Mouse (Mus musculus) liver, embryonic 13.5 days (tissue): Measurements from ENCODE around the gene Zdhhc14. TPM values are rescaled to one million over a fixed set of nuclear protein-coding genes. Genes with fewer than 3 reads are reported as not detected.

Source experiments
- ATAC-seq: fragments of 200-750 bp; cut with Nextera tagmentation; 2 replicates; pipeline ENCODE4 v1.8.0; 2017; ENCODE audit warnings: low read depth, mild to moderate bottlenecking, moderate number of reproducible peaks, moderate library complexity
- DNase-seq: peaks from one replicate; pipeline ENCODE4 v3.0.0; 2022
- H3K27ac ChIP-seq: fragments of 300-500 bp; sonication (generic); 2 replicates; pipeline ENCODE4 v1.5.1; 2015; ENCODE audit warnings: moderate library complexity, mild to moderate bottlenecking, inconsistent platforms
- H3K27me3 ChIP-seq: fragments of 300-500 bp; sonication (generic); 2 replicates; pipeline ENCODE4 v1.6.1; 2015; ENCODE audit warnings: mild to moderate bottlenecking, inconsistent platforms
- H3K36me3 ChIP-seq: fragments of 300-500 bp; sonication (generic); 2 replicates; pipeline ENCODE4 v1.6.1; 2015; ENCODE audit warnings: mild to moderate bottlenecking, inconsistent platforms
- H3K4me1 ChIP-seq: fragments of 300-500 bp; sonication (generic); replicated peaks from 2 replicates; pipeline ENCODE4 v1.6.1; 2015; ENCODE audit warnings: inconsistent platforms
- H3K4me2 ChIP-seq: fragments of 300-500 bp; sonication (generic); 2 replicates; pipeline ENCODE4 v1.6.1; 2015; ENCODE audit warnings: inconsistent platforms, mild to moderate bottlenecking, moderate library complexity
- H3K4me3 ChIP-seq: fragments of 300-500 bp; sonication (generic); replicated peaks from 2 replicates; pipeline ENCODE4 v1.5.1; 2015; ENCODE audit warnings: mild to moderate bottlenecking, inconsistent platforms
- H3K9ac ChIP-seq: fragments of 300-500 bp; sonication (generic); 2 replicates; pipeline ENCODE4 v1.6.1; 2015; ENCODE audit warnings: mild to moderate bottlenecking, inconsistent platforms
- H3K9me3 ChIP-seq: fragments of 300-500 bp; sonication (generic); replicated peaks from 2 replicates; pipeline ENCODE4 v1.6.1; 2016; ENCODE audit warnings: inconsistent platforms
- WGBS: fragments of 180-500 bp; shearing (Covaris S2); methylation state at CpG from one replicate; pipeline ENCODE4 v1.1.7; 2015; ENCODE audit not compliant: insufficient replicate concordance; 5-methylcytosine and 5-hydroxymethylcytosine counted together
- polyA plus RNA-seq: library from polyadenylated mRNA; unstranded; fragments of >200 nt; fragmentation: Nextera tagmentation; extraction: Ambion mirVana; gene quantifications from 2 replicates; pipeline ENCODE4 v1.2.1, GENCODE M21; 2015

Zdhhc14 gene
- polyA plus RNA-seq, 1 experiment from 2014 or later, result 4.7 TPM

DNA sequence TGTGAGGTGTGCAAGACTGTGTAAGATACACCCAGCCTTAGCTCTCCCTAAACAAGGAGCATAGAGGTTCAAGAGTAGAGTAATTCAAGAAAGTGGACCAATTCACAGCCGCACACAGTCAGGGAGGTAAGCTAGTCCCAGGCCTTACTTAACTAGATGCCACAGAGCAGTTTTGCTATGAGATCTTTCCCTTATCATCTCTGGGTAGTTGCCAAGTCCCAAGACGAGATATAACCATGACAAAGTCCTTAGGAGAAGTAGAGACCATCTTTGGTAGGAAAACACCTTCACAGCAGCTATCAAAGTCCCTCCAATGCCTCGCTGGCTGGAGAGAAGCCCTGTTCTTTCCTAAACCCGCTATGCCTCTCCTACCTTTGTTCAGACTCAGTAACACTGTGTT is 301.2 kb downstream of the Zdhhc14 start:
- Histone ChIP-seq H3K4me2 (no peak overlapping the region), H3K36me3 (no peaks in the 10 kb centered on the region), H3K27me3 (no peaks in the 10 kb centered on the region), H3K4me1 (peaks cover 60% of the 10 kb centered on the region), H3K27ac (peak overlapping the region; percentile 47; the same call in 1 of the 2 replicates), H3K9me3 (no peaks in the 10 kb centered on the region), H3K4me3 (no peak overlapping the region), H3K9ac (no peak overlapping the region)
- 52% methylated on average over 4 of the region's 4 CpGs for WGBS
- no peak for DNase-seq
- no peak for ATAC-seq

DNA sequence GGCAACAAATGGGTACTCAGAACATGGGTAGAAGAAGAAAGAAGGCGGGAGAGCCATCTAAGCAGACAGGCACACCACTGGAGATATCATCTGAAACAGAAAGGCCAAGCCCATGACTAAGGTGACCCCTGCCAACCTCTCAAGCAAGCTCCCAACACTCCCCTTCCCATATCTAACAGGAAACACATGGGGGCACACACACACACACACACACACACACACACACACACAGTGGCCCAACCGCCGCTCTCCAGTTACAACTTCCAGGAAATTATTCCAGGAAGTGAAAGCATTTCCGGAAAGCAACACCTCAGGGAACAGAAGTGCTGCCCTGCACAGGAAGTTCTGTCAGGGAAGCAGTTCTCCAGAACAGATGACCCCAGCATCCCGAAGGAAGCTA is 301.9 kb downstream of the Zdhhc14 start:
- H3K36me3 ChIP-seq, result no peaks in the 10 kb centered on the region
- no peak overlapping the region for H3K4me3 ChIP-seq
- peak overlapping the region; percentile 47; the same call in 1 of the 2 replicates for H3K27ac ChIP-seq
- no peaks in the 10 kb centered on the region for H3K9me3 ChIP-seq
- no peaks in the 10 kb centered on the region for H3K27me3 ChIP-seq
- WGBS, result 22% methylated on average over 5 of the region's 5 CpGs
- H3K9ac ChIP-seq, result no peak overlapping the region
- DNase-seq (no peak), ATAC-seq (no peak)
- H3K4me2 ChIP-seq, result no peak overlapping the region
- peaks cover 66% of the 10 kb centered on the region for H3K4me1 ChIP-seq

DNA sequence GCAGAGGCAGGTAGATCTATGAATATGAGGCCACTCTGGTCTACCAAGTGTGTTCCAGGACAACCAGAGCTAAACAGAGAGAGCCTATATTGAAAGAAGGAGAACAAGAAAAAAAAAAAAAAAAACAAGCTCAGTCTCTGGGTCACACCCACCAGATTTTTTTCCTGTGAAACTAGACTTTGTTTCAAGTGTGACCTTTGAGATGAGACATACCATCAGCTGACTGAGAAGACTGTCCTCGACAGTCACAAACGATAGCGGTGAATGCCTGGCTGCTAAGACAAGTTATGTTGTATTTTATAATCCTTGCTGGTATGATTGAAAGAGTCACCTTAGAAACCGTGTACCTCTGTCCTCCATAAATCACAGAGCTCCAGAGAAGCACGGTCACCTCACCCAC is 303.0 kb downstream of the Zdhhc14 start:
- Histone ChIP-seq H3K36me3 (no peaks in the 10 kb centered on the region), H3K27ac (no peak overlapping the region)

DNA sequence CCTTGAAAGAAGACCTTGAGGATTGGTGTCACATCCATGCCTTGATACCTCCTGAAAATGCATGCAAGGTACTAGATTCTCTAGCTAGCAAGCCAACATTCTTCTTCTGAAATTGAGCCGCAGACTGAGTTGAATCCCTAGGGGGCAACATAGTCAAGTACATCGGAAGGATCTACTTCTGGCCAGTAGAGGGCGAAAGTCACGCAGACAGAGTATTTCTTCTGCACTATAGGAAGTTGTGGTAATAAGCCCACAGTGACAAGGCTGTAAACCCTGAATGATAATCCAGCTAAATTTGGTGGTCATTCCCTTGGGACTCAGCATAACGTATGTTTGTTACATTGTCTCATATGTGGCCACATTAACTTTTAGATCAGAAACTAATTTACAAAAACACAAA is 303.5 kb downstream of the Zdhhc14 start:
- no peak overlapping the region for H3K9ac ChIP-seq
- H3K36me3 ChIP-seq, result no peaks in the 10 kb centered on the region
- no peaks in the 10 kb centered on the region for H3K9me3 ChIP-seq
- ATAC-seq, result no peak
- 1% methylated on average over 5 of the region's 5 CpGs for WGBS
- H3K4me1 ChIP-seq, result peaks cover 80% of the 10 kb centered on the region
- H3K4me3 ChIP-seq, result no peak overlapping the region
- H3K27me3 ChIP-seq, result no peaks in the 10 kb centered on the region
- DNase-seq, result peak; percentile 59
- no peak overlapping the region for H3K4me2 ChIP-seq
- no peak overlapping the region for H3K27ac ChIP-seq

More for the DNA sequence above, 303.0 kb downstream of the Zdhhc14 start:
- no peak overlapping the region for H3K4me2 ChIP-seq
- peaks cover 74% of the 10 kb centered on the region for H3K4me1 ChIP-seq
- no peaks in the 10 kb centered on the region for H3K9me3 ChIP-seq
- no peaks in the 10 kb centered on the region for H3K27me3 ChIP-seq
- H3K9ac ChIP-seq, result no peak overlapping the region
- no peak for DNase-seq
- WGBS, result 64% methylated on average over 5 of the region's 5 CpGs
- H3K4me3 ChIP-seq, result no peak overlapping the region
- no peak for ATAC-seq

DNA sequence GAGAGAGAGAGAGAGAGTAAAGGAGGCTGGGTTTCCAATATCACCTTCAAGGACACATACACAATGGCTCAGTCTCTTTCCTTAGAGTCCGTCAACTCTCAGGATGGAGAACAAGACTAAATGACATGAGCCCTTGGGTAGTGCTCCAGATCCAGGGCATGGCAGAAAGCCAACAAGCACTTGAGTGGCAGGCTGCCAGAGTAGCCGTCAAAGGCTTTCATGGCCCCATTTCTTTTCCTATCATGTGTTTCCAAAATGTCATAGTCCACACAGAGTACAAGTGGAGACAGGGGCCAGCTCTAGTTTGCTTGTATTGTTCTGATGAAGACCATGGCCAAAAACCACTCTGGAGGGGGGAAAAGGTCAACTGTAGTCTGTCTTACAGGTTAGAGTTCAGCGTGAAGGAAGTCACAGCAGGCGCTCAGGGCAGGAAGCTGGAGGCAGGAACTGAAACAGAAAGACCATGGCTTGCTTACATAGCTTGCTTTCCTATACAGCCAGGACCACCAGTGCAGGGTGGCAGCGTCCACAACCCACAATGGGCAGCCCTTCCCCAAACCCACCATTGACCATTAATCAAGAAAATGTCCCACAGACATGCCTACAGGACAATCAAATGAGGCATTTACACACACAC is 304.9 kb downstream of the Zdhhc14 start:
- Histone ChIP-seq H3K4me3 (no peak overlapping the region), H3K4me1 (peaks cover 86% of the 10 kb centered on the region), H3K9ac (no peak overlapping the region), H3K36me3 (no peaks in the 10 kb centered on the region), H3K9me3 (no peaks in the 10 kb centered on the region), H3K27me3 (no peaks in the 10 kb centered on the region), H3K27ac (peak overlapping the region; percentile 65; the same call in 1 of the 2 replicates), H3K4me2 (no peak overlapping the region)
- no peak for DNase-seq
- 67% methylated on average over 5 of the region's 5 CpGs for WGBS
- ATAC-seq, result no peak

DNA sequence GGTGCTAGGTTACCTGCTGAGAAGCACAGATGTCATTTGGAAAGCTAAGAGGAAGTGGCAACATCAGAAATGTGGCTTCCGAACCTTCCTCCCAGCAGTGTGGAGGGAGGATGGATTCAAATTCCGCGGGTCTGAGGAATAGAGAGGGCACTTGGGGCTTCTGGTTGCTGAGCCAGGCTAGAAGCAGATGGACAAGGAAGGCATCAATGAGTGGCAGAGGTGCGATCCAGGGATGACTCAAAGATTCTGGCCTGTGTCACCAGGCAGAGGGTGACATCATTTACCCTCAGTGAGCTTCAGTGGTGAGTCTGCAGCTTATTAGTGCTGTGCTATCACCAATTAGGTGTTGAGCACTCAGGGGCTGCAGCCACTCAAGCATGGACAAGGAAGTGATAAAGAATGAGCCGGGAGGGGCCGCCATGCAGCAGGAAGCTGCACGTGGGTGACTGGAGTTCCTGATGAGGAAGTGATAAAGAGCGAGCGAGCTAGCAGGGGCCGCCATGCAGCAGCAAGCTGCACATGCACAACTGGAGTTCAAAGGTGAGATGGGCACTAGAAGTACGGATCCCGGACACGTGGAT is 306.0 kb downstream of the Zdhhc14 start:
- Histone ChIP-seq H3K9me3 (no peaks in the 10 kb centered on the region), H3K36me3 (no peaks in the 10 kb centered on the region), H3K9ac (peak overlapping the region; percentile 48), H3K27me3 (no peaks in the 10 kb centered on the region), H3K4me1 (peaks cover 83% of the 10 kb centered on the region), H3K4me3 (peak overlapping the region; percentile 38), H3K4me2 (peak overlapping the region; percentile 58), H3K27ac (peak overlapping the region; percentile 65)
- peak; percentile 74 for DNase-seq
- 12% methylated on average over 13 of the region's 13 CpGs for WGBS
- peak; percentile 90 for ATAC-seq

DNA sequence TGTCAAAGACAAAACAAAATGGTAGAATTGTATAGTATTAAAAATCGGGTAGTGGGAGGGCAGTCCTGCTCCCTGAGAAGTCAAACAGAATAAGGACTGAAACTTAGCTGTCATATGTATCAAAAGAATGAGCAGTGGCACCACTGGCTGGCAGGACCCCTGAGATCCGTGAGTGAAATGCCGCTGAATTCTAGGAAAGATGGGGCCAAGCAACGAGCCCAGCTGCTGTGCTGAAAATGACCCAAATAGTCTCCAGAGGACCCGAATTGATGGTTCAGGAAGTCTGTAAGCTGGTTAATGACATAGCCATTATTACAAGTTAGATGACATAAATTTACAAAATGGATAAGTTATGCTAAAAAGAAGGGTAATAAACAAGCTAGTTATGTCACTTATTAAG is 306.5 kb downstream of the Zdhhc14 start:
- peak overlapping the region; percentile 38 for H3K4me3 ChIP-seq
- H3K4me2 ChIP-seq, result peak overlapping the region; percentile 58

DNA sequence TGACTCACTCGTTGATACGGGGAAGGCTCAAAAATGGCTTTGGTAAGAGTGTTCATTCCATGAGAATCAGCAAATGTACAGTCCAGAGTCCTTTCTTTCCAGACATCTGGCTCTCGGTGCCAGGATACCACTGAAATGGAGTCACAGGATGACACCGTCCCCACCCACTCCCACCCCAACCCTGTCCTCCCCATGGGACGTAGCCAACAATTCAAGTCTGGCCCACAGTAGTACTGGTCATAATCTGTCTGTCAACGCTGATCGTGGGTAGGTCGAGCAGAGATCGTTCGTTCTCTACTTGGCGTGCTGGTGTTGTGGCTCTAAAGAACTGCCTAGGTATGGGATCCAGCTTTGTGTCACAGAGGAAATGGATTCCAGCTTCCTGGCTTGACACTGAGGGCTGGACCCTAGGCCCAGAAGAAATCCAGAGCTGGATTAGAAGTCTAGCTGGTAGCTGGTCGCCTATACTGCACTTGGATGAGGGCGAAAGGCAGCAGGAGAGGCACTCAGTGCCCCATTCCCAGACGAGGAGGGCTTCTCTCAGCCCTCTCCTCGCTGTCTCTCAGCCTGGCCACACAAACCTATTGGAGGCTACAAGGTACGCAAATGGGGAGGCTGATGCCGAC is 307.2 kb downstream of the Zdhhc14 start:
- no peak for ATAC-seq
- Histone ChIP-seq H3K36me3 (no peaks in the 10 kb centered on the region), H3K27me3 (no peaks in the 10 kb centered on the region), H3K9me3 (no peaks in the 10 kb centered on the region), H3K4me1 (peaks cover 71% of the 10 kb centered on the region), H3K4me2 (peak overlapping the region; percentile 58), H3K9ac (peak overlapping the region; percentile 48; the same call in 1 of the 2 replicates), H3K27ac (no peak overlapping the region), H3K4me3 (peak overlapping the region; percentile 38; the same call in 1 of the 2 replicates)
- no peak for DNase-seq
- 66% methylated on average over 17 of the region's 17 CpGs for WGBS

More for the DNA sequence above, 306.5 kb downstream of the Zdhhc14 start:
- WGBS, result 43% methylated on average over 5 of the region's 5 CpGs
- no peak for DNase-seq
- peaks cover 77% of the 10 kb centered on the region for H3K4me1 ChIP-seq
- no peaks in the 10 kb centered on the region for H3K27me3 ChIP-seq
- peak overlapping the region; percentile 65 for H3K27ac ChIP-seq
- no peaks in the 10 kb centered on the region for H3K36me3 ChIP-seq
- no peaks in the 10 kb centered on the region for H3K9me3 ChIP-seq
- no peak for ATAC-seq
- H3K9ac ChIP-seq, result peak overlapping the region; percentile 48

DNA sequence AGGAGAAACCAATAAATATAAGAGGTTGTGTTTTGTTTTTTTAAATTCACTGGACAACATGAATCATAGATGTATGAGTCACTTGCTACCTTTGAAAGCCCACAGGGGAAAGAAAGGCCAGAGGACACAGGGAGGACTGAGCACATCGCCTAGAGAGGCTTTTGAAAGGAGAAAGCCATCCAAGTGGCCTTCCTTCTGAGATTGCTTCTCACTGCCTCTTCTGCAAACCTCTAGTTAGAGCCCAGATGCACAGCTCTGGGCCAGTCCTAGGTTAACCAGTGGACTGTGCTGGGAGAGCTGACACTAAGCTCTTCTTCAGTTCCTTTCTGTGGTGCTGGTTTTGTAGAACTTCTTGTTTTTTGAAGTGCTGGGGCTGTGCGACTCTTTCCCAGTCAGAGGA is 307.9 kb downstream of the Zdhhc14 start:
- Histone ChIP-seq H3K36me3 (no peaks in the 10 kb centered on the region), H3K27me3 (no peaks in the 10 kb centered on the region), H3K9me3 (no peaks in the 10 kb centered on the region), H3K9ac (peak overlapping the region; percentile 37; the same call in 1 of the 2 replicates), H3K27ac (no peak overlapping the region), H3K4me1 (peaks cover 69% of the 10 kb centered on the region), H3K4me3 (no peak overlapping the region), H3K4me2 (peak overlapping the region; percentile 23)
- ATAC-seq, result no peak
- WGBS, result 51% methylated on average over 2 of the region's 2 CpGs
- DNase-seq, result no peak

DNA sequence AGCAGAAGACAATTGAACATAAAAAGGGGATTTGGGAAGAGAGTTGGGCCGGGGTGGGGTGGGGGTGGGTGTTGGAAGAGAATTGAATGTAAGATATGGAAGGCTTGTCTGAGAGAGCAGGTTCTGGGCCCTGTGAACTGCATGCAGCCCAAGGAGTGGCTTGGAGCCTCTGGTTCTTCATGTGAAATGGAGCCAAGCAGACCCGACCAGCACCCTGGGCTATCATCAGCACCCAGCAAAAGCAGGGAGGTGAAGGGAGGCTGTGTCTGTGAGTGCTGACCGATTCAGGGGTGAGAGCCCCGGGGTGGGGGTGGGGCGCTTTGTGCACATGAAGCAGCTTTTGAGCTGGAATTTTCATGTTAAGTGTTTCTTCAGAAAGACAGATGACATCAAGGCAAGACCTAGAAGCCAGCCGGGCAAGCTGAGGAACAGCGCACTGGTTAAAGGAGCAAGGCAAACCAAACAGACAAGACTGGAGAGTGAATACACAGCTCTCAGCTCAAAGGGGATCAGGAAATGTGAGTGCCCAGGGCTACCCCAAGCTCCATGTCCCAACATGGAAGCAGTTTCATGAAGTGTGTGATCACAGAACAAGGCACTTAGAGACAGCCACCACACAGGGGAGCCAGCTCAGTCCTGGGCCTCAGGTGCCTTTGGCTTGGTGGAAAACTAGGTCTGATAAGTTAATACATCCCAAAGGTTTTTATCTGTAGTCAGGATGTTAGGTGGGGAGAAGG is 308.6 kb downstream of the Zdhhc14 start:
- H3K4me3 ChIP-seq, result no peak overlapping the region
- H3K27me3 ChIP-seq, result no peaks in the 10 kb centered on the region
- ATAC-seq, result no peak
- H3K27ac ChIP-seq, result no peak overlapping the region
- H3K4me1 ChIP-seq, result peaks cover 65% of the 10 kb centered on the region
- no peak for DNase-seq
- 53% methylated on average over 7 of the region's 7 CpGs for whole genome bisulfite sequencing
- H3K9me3 ChIP-seq, result no peaks in the 10 kb centered on the region
- no peaks in the 10 kb centered on the region for H3K36me3 ChIP-seq
- peak overlapping the region; percentile 5; the same call in 1 of the 2 replicates for H3K9ac ChIP-seq
- peak overlapping the region; percentile 23 for H3K4me2 ChIP-seq
